Mouse (Mus musculus): ENCODE data around the gene Prickle1.

Gene Prickle1

GRCm38 (mm10) chr15:93576361-93576760 is 19.3 kb downstream of the Prickle1 start:
- TF ChIP-seq GATA4 (IDR thresholded peaks at IDR 0.05; ENCODE audit: insufficient replicate concordance, low read length): no peak

GRCm38 (mm10) chr15:93575884-93576283 is 19.8 kb downstream of the Prickle1 start:
- TF ChIP-seq GATA4 (IDR thresholded peaks at IDR 0.05; ENCODE audit: insufficient replicate concordance, low read length): no peak

GRCm38 (mm10) chr15:93572889-93573288 is 22.8 kb downstream of the Prickle1 start:
- no peak for TF ChIP-seq GATA4 (IDR thresholded peaks at IDR 0.05; ENCODE audit: insufficient replicate concordance, low read length)

GRCm38 (mm10) chr15:93570881-93571495 is 24.7 kb downstream of the Prickle1 start:
- no peak for TF ChIP-seq GATA4 (IDR thresholded peaks at IDR 0.05; ENCODE audit: insufficient replicate concordance, low read length)

DNA sequence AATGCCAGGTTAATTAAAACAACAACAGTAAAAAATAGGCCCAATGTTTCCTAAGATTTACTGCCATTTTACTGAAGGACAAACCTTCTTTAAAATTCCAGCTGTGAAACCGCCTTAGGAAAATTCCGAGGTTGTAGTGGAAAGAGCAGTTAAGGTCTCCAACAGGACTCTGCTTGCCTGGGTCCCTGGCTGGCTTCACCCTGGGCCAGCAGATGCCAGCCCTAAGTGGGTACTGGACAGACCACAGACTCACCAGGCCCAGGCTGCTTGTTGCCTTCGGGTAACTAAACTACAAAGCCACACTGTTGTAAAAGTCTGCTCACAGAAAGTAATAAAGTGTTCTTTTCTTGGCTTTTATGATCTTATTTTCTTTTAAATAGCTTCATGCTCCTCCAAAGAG is 26.8 kb downstream of the Prickle1 start:
- no peak for TF ChIP-seq GATA4 (IDR thresholded peaks at IDR 0.05; ENCODE audit: insufficient replicate concordance, low read length)

DNA sequence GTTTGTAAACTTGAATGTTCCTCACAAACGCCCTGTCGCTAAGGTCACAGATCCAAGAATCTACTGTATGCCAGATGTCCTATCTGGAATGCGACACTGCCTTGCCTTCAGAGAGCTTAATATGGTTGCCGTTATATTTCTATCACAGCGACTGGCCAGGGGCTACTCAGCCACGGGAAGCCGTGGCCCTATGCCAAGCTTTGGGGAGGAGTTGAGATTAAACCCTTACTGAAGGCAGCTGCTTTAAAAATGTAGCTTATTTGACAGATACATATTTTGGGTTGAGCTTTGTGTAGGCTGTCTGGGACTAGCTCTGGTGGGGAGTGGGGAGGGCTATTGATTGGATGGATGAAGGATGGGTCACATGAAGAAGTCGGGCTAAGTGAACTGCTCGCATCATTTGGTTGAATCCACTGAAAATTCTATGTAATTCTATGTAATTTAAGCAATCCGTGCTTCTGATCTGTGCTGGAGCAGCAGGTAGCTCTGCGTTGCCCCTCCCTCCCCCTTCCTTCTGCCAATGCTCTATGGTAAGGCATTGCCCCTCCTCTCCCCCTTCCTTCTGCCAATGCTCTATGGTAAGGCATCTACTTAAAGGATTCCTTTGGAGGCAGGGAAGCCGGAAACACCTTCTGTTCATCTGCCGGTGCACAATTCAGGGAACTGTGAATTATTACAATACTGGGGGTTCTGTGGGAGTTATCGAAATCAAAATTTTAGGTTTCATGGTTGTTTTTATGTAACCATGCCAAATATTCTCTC is 28.0 kb downstream of the Prickle1 start:
- no peak for TF ChIP-seq GATA4 (IDR thresholded peaks at IDR 0.05; ENCODE audit: insufficient replicate concordance, low read length)

DNA sequence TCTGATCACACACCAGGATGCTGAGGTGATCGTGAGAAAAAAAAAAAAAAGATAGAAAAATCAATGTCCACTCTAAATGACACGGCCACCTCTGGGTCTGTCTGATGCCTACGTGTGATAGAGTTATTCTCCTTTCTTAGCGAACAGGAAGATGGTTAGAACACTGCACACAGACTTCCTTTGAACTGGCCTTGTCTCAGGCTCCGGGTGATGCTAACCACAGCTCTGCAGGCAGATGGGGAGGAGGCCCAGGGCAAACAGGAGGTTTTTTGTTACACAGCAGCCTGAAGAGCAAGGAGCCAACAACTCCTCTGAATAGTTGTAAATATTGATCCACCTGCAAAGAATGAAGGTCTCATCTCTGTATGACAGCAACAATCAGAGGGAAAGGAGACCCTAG is 32.2 kb downstream of the Prickle1 start:
- TF ChIP-seq GATA4 (IDR thresholded peaks at IDR 0.05; ENCODE audit: insufficient replicate concordance, low read length): no peak

DNA sequence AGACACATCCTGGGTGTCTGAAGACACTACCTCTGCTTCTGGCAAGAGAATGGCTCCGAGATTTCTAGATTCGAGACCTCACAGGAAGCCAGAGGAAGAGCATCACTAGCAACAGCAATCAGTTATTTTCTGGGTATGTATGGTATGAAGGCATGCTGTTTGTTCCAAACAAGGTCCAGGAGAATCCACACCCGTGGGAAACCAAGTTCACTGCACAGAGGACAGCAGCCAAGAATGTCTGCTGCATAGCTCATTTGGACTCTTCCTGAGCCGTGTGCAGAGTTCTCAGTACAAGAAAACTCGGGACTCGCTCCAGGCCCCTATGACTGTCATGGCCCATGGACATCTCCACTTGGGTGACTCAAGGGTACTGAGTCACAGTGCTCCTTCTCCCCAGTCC is 34.2 kb downstream of the Prickle1 start:
- TF ChIP-seq GATA4 (IDR thresholded peaks at IDR 0.05; ENCODE audit: insufficient replicate concordance, low read length): no peak

GRCm38 (mm10) chr15:93558421-93558820 is 37.3 kb downstream of the Prickle1 start:
- TF ChIP-seq GATA4 (IDR thresholded peaks at IDR 0.05; ENCODE audit: insufficient replicate concordance, low read length): no peak

DNA sequence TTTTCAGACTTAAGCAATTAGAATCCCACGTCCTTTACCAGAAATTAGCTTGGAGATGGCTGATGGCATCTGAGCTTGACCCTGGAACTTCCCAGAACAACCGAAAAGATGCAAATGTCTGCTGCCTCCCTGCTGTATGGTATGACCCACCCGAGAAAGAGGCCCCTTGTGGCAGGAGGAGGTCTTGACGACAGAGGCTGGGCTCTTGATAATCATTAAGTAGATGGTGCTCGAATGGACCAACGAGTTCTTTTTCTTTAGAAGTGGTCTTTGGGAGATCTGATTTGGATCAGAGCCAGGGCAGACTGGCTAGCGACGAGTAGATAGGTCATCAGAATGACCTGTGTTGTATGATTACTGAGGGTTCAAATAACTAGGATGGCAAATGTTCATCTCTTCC is 40.0 kb downstream of the Prickle1 start:
- no peak for TF ChIP-seq GATA4 (IDR thresholded peaks at IDR 0.05; ENCODE audit: insufficient replicate concordance, low read length)

DNA sequence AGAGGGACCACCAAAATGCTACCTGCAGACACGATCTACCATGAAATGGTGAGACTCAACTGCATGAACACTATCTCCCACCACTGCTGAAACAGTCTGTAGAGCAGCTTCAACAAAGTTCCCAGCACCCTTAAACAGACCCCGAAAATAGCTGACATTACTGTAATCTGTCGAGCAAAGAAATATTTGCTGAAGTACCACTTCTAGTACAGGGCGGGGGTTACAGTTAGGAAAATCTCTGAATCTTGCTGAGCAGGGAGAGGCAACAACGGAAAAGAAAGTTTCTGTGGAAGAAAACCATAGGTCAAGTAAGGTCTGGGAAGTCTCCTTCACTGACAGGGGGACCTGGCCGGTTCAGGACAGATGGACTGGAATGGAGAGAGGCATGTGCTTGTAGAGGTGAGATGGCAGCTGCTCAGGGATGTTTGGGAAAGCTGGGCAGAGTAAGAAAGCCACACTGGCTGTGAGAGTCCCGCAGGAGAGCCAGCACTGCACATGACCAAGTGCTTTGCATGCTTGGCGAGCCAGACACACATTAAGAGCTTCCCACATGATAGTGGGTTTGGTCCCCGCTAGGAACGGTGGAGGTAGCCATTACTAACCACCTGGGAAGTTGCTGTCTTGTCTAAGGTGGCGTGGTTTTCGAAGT is 41.4 kb downstream of the Prickle1 start:
- no peak for TF ChIP-seq GATA4 (IDR thresholded peaks at IDR 0.05; ENCODE audit: insufficient replicate concordance, low read length)

GRCm38 (mm10) chr15:93552169-93552568 is 43.5 kb downstream of the Prickle1 start:
- TF ChIP-seq GATA4 (IDR thresholded peaks at IDR 0.05; ENCODE audit: insufficient replicate concordance, low read length): no peak

DNA sequence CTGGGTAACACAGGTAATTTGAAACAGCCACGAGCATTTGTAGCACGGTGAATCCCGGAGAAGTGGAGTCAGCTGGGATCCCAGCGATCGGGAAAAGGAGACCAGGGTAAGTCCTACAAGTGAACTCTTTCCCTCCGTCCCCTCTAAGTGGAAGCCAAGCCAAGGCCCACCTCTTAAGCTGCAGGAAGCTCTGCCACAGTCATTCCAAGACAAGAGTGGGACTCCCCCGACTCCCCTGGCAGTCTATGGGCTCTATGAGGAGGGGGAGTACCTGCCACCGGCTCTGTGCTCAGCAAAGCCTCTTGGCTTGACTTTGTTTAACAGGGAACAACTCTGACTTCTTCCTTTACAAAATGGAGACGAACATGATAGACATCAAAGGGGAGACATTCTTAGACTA is 47.4 kb downstream of the Prickle1 start:
- TF ChIP-seq GATA4 (IDR thresholded peaks at IDR 0.05; ENCODE audit: insufficient replicate concordance, low read length): no peak

GRCm38 (mm10) chr15:93539415-93539814 is 56.3 kb downstream of the Prickle1 start:
- TF ChIP-seq GATA4 (IDR thresholded peaks at IDR 0.05; ENCODE audit: insufficient replicate concordance, low read length): peak; percentile 67; the same call in 1 of the 2 replicates

- no peak for TF ChIP-seq GATA4 (IDR thresholded peaks at IDR 0.05; ENCODE audit: insufficient replicate concordance, low read length)
Measured at GRCm38 (mm10) chr15:93538551-93539205, 57.0 kb downstream of the Prickle1 start.

GRCm38 (mm10) chr15:93537745-93538144 is 57.9 kb downstream of the Prickle1 start:
- no peak for TF ChIP-seq GATA4 (IDR thresholded peaks at IDR 0.05; ENCODE audit: insufficient replicate concordance, low read length)
